Mouse (Mus musculus): ENCODE measurements at regions not wholly inside any gene's neighbourhood (a gene's known extent, or its start where the extent isn't known, plus 50 kb on each side); places are given as distances from the start of the nearest gene placed in this dataset.

DNA sequence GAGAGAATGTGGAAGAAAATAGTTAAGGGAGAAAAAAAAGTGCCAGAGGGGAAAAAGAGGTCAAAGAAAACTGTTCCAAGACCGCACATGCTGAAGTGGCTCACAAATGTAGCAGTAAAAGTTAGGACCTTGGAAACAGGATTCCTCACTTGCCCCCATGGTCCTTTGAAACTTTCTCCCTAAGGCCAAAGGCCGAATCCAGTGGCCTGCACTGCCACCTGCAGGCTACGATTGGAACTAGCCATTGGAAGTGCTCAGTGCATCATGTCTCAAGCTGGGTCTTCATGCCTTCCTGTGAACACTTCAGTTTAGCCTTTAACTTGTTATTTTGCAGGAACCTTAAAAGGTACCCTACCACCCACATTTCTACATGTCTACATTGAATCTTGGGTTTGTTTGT lies 56.3 kb upstream of the Mctp2 start:
- Histone ChIP-seq H3K9me3 (ENCODE audit: low read depth, low read length) (no peaks in the 10 kb centered on the region), H3K4me1 (ENCODE audit: insufficient read depth) (peaks cover 4% of the 10 kb centered on the region; the same call in 1 of the 2 replicates), H3K4me2 (no peak overlapping the region), H3K36me3 (ENCODE audit: insufficient read depth) (no peaks in the 10 kb centered on the region), H3K9ac (no peak overlapping the region), H3K27me3 (ENCODE audit: insufficient read depth, low read length) (no peaks in the 10 kb centered on the region), H3K4me3 (ENCODE audit: low read depth, low read length) (no peak overlapping the region), H3K27ac (ENCODE audit: low read depth) (no peak overlapping the region)
- DNase-seq (peak; percentile 90), ATAC-seq (ENCODE audit: insufficient read depth) (no peak)
- WGBS = 7% methylated on average over 3 of the region's 3 CpGs
- TF ChIP-seq CTCF (IDR thresholded peaks at IDR 0.05; ENCODE audit: low read depth) = peak; percentile 92

GRCm38 (mm10) chr7:72391323-72391722 lies 84.9 kb upstream of the Mctp2 start:
- DNase-seq (peak; percentile 86), ATAC-seq (ENCODE audit: insufficient read depth) (peak; percentile 52; the same call in 1 of the 2 replicates)
- no peak overlapping the region for H3K9ac ChIP-seq
- H3K4me3 ChIP-seq (ENCODE audit: low read depth, low read length) = no peak overlapping the region
- WGBS = 34% methylated on average over 7 of the region's 7 CpGs
- no peaks in the 10 kb centered on the region for H3K27me3 ChIP-seq (ENCODE audit: insufficient read depth, low read length)
- H3K4me2 ChIP-seq = no peak overlapping the region
- H3K27ac ChIP-seq (ENCODE audit: low read depth) = no peak overlapping the region
- TF ChIP-seq CTCF (IDR thresholded peaks at IDR 0.05; ENCODE audit: low read depth) = peak; percentile 81
- H3K9me3 ChIP-seq (ENCODE audit: low read depth, low read length) = no peaks in the 10 kb centered on the region
- no peaks in the 10 kb centered on the region for H3K36me3 ChIP-seq (ENCODE audit: insufficient read depth)
- no peaks in the 10 kb centered on the region for H3K4me1 ChIP-seq (ENCODE audit: insufficient read depth)

- peak; percentile 92 for DNase-seq
- peak; percentile 35; the same call in 1 of the 2 replicates for ATAC-seq (ENCODE audit: insufficient read depth)
- peak; percentile 94 for TF ChIP-seq CTCF (IDR thresholded peaks at IDR 0.05; ENCODE audit: low read depth)
These were observed 93.6 kb upstream of the Mctp2 start for GRCm38 (mm10) chr7:72400056-72400455.

DNA sequence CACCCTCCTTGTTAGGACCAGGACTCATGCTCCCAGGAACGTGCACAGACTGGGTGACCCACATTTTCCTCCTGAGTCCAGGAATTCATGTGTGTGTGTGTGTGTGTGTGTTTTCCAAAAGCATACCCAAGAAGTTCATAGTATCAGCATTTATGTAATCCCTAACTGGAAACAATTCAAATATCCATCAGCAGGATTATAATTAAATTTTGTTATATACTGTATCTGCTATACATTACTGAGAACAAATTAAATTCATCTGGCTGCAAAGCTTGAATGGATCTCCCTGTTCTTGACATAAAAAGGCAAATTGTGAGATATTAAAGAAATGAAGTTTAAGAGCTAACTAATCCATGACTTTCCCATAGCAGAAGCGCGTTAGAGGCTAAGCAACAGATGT lies 99.7 kb upstream of the Mctp2 start:
- 81% methylated on average over 3 of the region's 3 CpGs for WGBS
- Histone ChIP-seq H3K4me3 (ENCODE audit: low read depth, low read length) (no peak overlapping the region), H3K4me2 (no peak overlapping the region), H3K9me3 (ENCODE audit: low read depth, low read length) (no peaks in the 10 kb centered on the region), H3K4me1 (ENCODE audit: insufficient read depth) (no peaks in the 10 kb centered on the region), H3K36me3 (ENCODE audit: insufficient read depth) (no peaks in the 10 kb centered on the region), H3K27ac (ENCODE audit: low read depth) (no peak overlapping the region), H3K9ac (no peak overlapping the region), H3K27me3 (ENCODE audit: insufficient read depth, low read length) (no peaks in the 10 kb centered on the region)
- TF ChIP-seq CTCF (IDR thresholded peaks at IDR 0.05; ENCODE audit: low read depth) = no peak
- DNase-seq = no peak
- ATAC-seq (ENCODE audit: insufficient read depth) = no peak

More at GRCm38 (mm10) chr7:72400056-72400455, 93.6 kb upstream of the Mctp2 start:
- Histone ChIP-seq H3K4me1 (ENCODE audit: insufficient read depth) (no peaks in the 10 kb centered on the region), H3K27ac (ENCODE audit: low read depth) (no peak overlapping the region), H3K4me3 (ENCODE audit: low read depth, low read length) (no peak overlapping the region), H3K36me3 (ENCODE audit: insufficient read depth) (no peaks in the 10 kb centered on the region), H3K4me2 (no peak overlapping the region), H3K9ac (no peak overlapping the region), H3K9me3 (ENCODE audit: low read depth, low read length) (no peaks in the 10 kb centered on the region), H3K27me3 (ENCODE audit: insufficient read depth, low read length) (no peaks in the 10 kb centered on the region)

GRCm38 (mm10) chr7:72408409-72408986 lies 102.1 kb upstream of the Mctp2 start:
- TF ChIP-seq CTCF (IDR thresholded peaks at IDR 0.05; ENCODE audit: low read depth) = no peak
- WGBS = 30% methylated on average over 6 of the region's 6 CpGs
- Histone ChIP-seq H3K9me3 (ENCODE audit: low read depth, low read length) (no peaks in the 10 kb centered on the region), H3K4me2 (no peak overlapping the region), H3K36me3 (ENCODE audit: insufficient read depth) (no peaks in the 10 kb centered on the region), H3K9ac (no peak overlapping the region), H3K27ac (ENCODE audit: low read depth) (no peak overlapping the region), H3K4me1 (ENCODE audit: insufficient read depth) (no peaks in the 10 kb centered on the region), H3K27me3 (ENCODE audit: insufficient read depth, low read length) (no peaks in the 10 kb centered on the region), H3K4me3 (ENCODE audit: low read depth, low read length) (no peak overlapping the region)
- ATAC-seq (ENCODE audit: insufficient read depth) (peak; percentile 82), DNase-seq (peak; percentile 63)

DNA sequence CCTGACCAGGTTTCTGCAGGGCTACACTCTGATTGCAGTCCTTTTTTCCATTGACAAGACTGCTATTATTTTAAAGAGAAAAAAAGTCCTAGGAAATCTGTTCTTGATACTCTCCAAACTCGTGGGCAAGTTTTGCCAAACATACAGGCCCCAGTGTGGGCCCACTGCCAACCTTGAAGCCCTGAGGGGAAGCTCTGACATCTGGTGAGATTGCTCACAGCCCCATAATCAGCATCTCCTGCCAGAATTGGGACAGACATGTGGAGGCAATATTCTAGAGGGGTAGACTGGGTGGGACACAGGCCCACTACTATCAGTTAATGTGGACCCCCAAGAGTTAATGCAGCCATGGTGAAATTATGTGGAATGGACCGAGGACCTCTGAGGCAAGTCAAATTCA lies 132.1 kb upstream of the Mctp2 start:
- ATAC-seq (ENCODE audit: insufficient read depth) (no peak), DNase-seq (peak; percentile 78)
- Histone ChIP-seq H3K4me3 (ENCODE audit: low read depth, low read length) (no peak overlapping the region), H3K9me3 (ENCODE audit: low read depth, low read length) (no peaks in the 10 kb centered on the region), H3K27ac (ENCODE audit: low read depth) (no peak overlapping the region), H3K27me3 (ENCODE audit: insufficient read depth, low read length) (no peaks in the 10 kb centered on the region), H3K4me2 (no peak overlapping the region), H3K9ac (no peak overlapping the region), H3K4me1 (ENCODE audit: insufficient read depth) (no peaks in the 10 kb centered on the region; the same call in 1 of the 2 replicates), H3K36me3 (ENCODE audit: insufficient read depth) (no peaks in the 10 kb centered on the region)
- no peak for TF ChIP-seq CTCF (IDR thresholded peaks at IDR 0.05; ENCODE audit: low read depth)
- WGBS = 30% methylated on average over 2 of the region's 2 CpGs

DNA sequence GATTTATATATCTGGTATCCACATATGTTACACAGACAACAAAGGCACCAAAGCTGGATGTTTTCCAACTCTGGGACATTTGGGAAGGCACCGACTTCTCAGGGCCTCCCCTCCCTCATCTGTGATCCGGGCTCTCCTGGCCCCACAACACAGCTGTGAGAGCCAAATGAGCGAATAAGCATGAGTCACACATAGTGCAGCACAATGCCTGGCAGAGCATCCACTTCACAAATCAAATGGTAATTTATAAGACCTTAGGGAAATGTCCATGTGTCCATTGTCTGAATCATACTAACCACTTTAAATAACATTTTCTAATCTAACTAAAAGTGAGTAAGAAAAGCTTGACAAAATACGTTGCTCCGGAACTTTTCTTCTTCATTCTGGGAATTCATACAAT lies 135.6 kb upstream of the Mctp2 start:
- Histone ChIP-seq H3K27ac (ENCODE audit: low read depth) (no peak overlapping the region), H3K9me3 (ENCODE audit: low read depth, low read length) (no peaks in the 10 kb centered on the region), H3K4me3 (ENCODE audit: low read depth, low read length) (no peak overlapping the region), H3K9ac (no peak overlapping the region), H3K36me3 (ENCODE audit: insufficient read depth) (no peaks in the 10 kb centered on the region), H3K27me3 (ENCODE audit: insufficient read depth, low read length) (no peaks in the 10 kb centered on the region), H3K4me1 (ENCODE audit: insufficient read depth) (no peaks in the 10 kb centered on the region; the same call in 1 of the 2 replicates), H3K4me2 (no peak overlapping the region)
- DNase-seq (peak; percentile 18), ATAC-seq (ENCODE audit: insufficient read depth) (no peak)
- TF ChIP-seq CTCF (IDR thresholded peaks at IDR 0.05; ENCODE audit: low read depth) = no peak
- WGBS = 58% methylated on average over 5 of the region's 5 CpGs

All from lung, embryonic 14.5 days (tissue).